In genomic region chr1:132233566-132233965, GRCm38 (mm10) we compare ENCODE assay signal across 8 mouse cellular contexts. TPM values are rescaled to one million over a fixed set of nuclear protein-coding genes. Genes with fewer than 3 reads are reported as not detected.
A peak's percentile ranks its signal among the peaks of the same experiment; 100 is the strongest.
DNase-seq lines count a peak whose midpoint lies in the region; ATAC-seq and TF ChIP-seq lines count a peak whose summit lies in the region.

No protein-coding gene starts in this region.

- no peak overlapping the region for H3K27ac ChIP-seq in layer of hippocampus, adult 2 months
- H3K27ac ChIP-seq in limb, embryonic 11.5 days (replicated peaks; ENCODE audit: low read depth, low read length), result no peak overlapping the region
- no peak overlapping the region for H3K27ac ChIP-seq in stomach, embryonic 16.5 days (ENCODE audit: low read length)

- H3K9ac ChIP-seq in limb, embryonic 11.5 days (ENCODE audit: low read length), result no peak overlapping the region
- H3K9ac ChIP-seq in stomach, embryonic 16.5 days (ENCODE audit: low read length), result no peak overlapping the region

- H3K27me3 ChIP-seq in limb, embryonic 11.5 days (ENCODE audit: control insufficient read depth, insufficient read depth, low read length), result no peaks in the 10 kb centered on the region
- no peaks in the 10 kb centered on the region for H3K27me3 ChIP-seq in stomach, embryonic 16.5 days (ENCODE audit: control insufficient read depth, insufficient read depth, low read length)

- peak; percentile 48 for TF ChIP-seq CTCF in layer of hippocampus, adult 2 months (conservative IDR thresholded peaks at IDR 0.05)

- whole genome bisulfite sequencing in limb, embryonic 11.5 days, result 22% methylated on average over 12 of the region's 12 CpGs
- WGBS in stomach, embryonic 16.5 days, result 20% methylated on average over 12 of the region's 12 CpGs

- H3K4me2 ChIP-seq in limb, embryonic 11.5 days (ENCODE audit: low read depth, severe bottlenecking), result no peak overlapping the region
- H3K4me2 ChIP-seq in stomach, embryonic 16.5 days (ENCODE audit: low read depth, low read length), result no peak overlapping the region

- no peaks in the 10 kb centered on the region for H3K36me3 ChIP-seq in limb, embryonic 11.5 days (ENCODE audit: control insufficient read depth, insufficient read depth, low read length)
- H3K36me3 ChIP-seq in stomach, embryonic 16.5 days (ENCODE audit: control insufficient read depth, insufficient read depth, low read length), result no peaks in the 10 kb centered on the region

- no peak overlapping the region for H3K4me3 ChIP-seq in layer of hippocampus, adult 2 months
- no peak overlapping the region for H3K4me3 ChIP-seq in limb, embryonic 11.5 days (ENCODE audit: low read depth, low read length)
- no peak overlapping the region for H3K4me3 ChIP-seq in stomach, embryonic 16.5 days (replicated peaks; ENCODE audit: low read length)

- no peaks in the 10 kb centered on the region for H3K4me1 ChIP-seq in limb, embryonic 11.5 days (ENCODE audit: control insufficient read depth, insufficient read depth, low read length)
- no peaks in the 10 kb centered on the region for H3K4me1 ChIP-seq in stomach, embryonic 16.5 days (ENCODE audit: control insufficient read depth, insufficient read depth, low read length)

- H3K9me3 ChIP-seq in limb, embryonic 11.5 days (ENCODE audit: control insufficient read depth, low read length), result no peaks in the 10 kb centered on the region
- no peaks in the 10 kb centered on the region for H3K9me3 ChIP-seq in stomach, embryonic 16.5 days (replicated peaks; ENCODE audit: control insufficient read depth, low read length)

- peak; percentile 27 for DNase-seq in adrenal gland, postnatal 14 days
- DNase-seq in adrenal gland, postnatal 4 days (ENCODE audit: low spot score in 2 of 2), result no peak
- no peak for DNase-seq in layer of hippocampus, adult 2 months (ENCODE audit: low spot score in 2 of 2)
- DNase-seq in layer of hippocampus, adult 8-10 months (ENCODE audit: low spot score in 2 of 2), result no peak
- peak; percentile 54 for DNase-seq in embryo, embryonic 9.5 days (ENCODE audit: extremely low spot score)
- DNase-seq in limb, embryonic 11.5 days (ENCODE audit: low spot score), result peak; percentile 67

- no peak for ATAC-seq in limb, embryonic 11.5 days (ENCODE audit: insufficient number of reproducible peaks, low FRiP score, low TSS enrichment, low read depth)
- 0 out of 2 replicates have a peak, but pooled peaks have one; percentile 56 for ATAC-seq in stomach, embryonic 16.5 days (ENCODE audit: insufficient read depth, low FRiP score)
- ATAC-seq in inflammation-experienced regulatory T-cells, adult 6 months, result no peak

RNA-seq across cellular contexts. Expression of gene Gm10188, which starts 4.0 kb away (rescaled TPM):
- total RNA-seq in adrenal gland, postnatal 14 days (2021), result not detected in 2 replicates
- total RNA-seq in adrenal gland, postnatal 4 days (2021), result not detected
- not detected for total RNA-seq in layer of hippocampus, adult 2 months (2021)
- total RNA-seq in layer of hippocampus, adult 8-10 months (2022), result not detected
- polyA plus RNA-seq in limb, embryonic 11.5 days (2014; fragmentation: Nextera tagmentation; extraction: Ambion mirVana), result not detected in 2 replicates
- polyA plus RNA-seq in stomach, embryonic 16.5 days (2015; fragmentation: Nextera tagmentation; extraction: Ambion mirVana), result not detected in 2 replicates
- polyA plus RNA-seq in inflammation-experienced regulatory T-cells, adult 6 months (2017; shearing (Covaris generic)), result not detected

RNA-seq across cellular contexts. Expression of gene AC124108.1, which starts 42.3 kb away (rescaled TPM):
- total RNA-seq in adrenal gland, postnatal 14 days (2021), result 0.11 and 0.15 TPM in 2 replicates
- total RNA-seq in adrenal gland, postnatal 4 days (2021), result under 1 TPM; 0.17 to 0.25 TPM
- under 1 TPM; 0.47 to 0.61 TPM for total RNA-seq in layer of hippocampus, adult 2 months (2021)
- total RNA-seq in layer of hippocampus, adult 8-10 months (2022), result under 1 TPM; 0.69 to 0.92 (median 0.77) TPM
- polyA plus RNA-seq in limb, embryonic 11.5 days (2014; fragmentation: Nextera tagmentation; extraction: Ambion mirVana), result 0.87 and 1.1 TPM in 2 replicates
- polyA plus RNA-seq in stomach, embryonic 16.5 days (2015; fragmentation: Nextera tagmentation; extraction: Ambion mirVana), result 0.14 and 0.35 TPM in 2 replicates
- not detected for polyA plus RNA-seq in inflammation-experienced regulatory T-cells, adult 6 months (2017; shearing (Covaris generic))

RNA-seq across cellular contexts. Expression of gene Lemd1, which starts 42.3 kb away (rescaled TPM):
- not detected in 2 replicates for total RNA-seq in adrenal gland, postnatal 14 days (2021)
- under 1 TPM; 0.17 to 0.67 TPM for total RNA-seq in adrenal gland, postnatal 4 days (2021)
- total RNA-seq in layer of hippocampus, adult 2 months (2021), result under 1 TPM; 0.64 to 0.88 TPM
- total RNA-seq in layer of hippocampus, adult 8-10 months (2022), result 1 to 10 TPM in 2 of 4 experiments, under 1 TPM in 2; 0.30 to 1.3 (median 0.83) TPM
- 1.2 and 1.5 TPM in 2 replicates for polyA plus RNA-seq in limb, embryonic 11.5 days (2014; fragmentation: Nextera tagmentation; extraction: Ambion mirVana)
- polyA plus RNA-seq in stomach, embryonic 16.5 days (2015; fragmentation: Nextera tagmentation; extraction: Ambion mirVana), result 0.49 and 0.61 TPM in 2 replicates
- polyA plus RNA-seq in inflammation-experienced regulatory T-cells, adult 6 months (2017; shearing (Covaris generic)), result not detected

Comparison
In these comparisons a context has a peak if more than half of its experiments do, and no peak if none do; other contexts are left out.
1. DNase-seq: peak in adrenal gland, postnatal 14 days (single experiment), embryo, embryonic 9.5 days (single experiment) and limb, embryonic 11.5 days (single experiment); none in adrenal gland, postnatal 4 days (0 of 2), layer of hippocampus, adult 2 months (0 of 2) and layer of hippocampus, adult 8-10 months (0 of 2).